Mouse (Mus musculus): ENCODE data around the gene Eaf1.

Gene Eaf1

GRCm38 (mm10) chr14:31494349-31494974 is at the start of gene Eaf1:
TSS of gene Eaf1 (plus strand) at chr14:31494399.
- TF ChIP-seq GATA4 (IDR thresholded peaks at IDR 0.05; ENCODE audit: insufficient replicate concordance, low read length) = no peak

- TF ChIP-seq GATA4 (IDR thresholded peaks at IDR 0.05; ENCODE audit: insufficient replicate concordance, low read length) = no peak
Measured at GRCm38 (mm10) chr14:31448994-31449393, 45.2 kb upstream of the Eaf1 start.

DNA sequence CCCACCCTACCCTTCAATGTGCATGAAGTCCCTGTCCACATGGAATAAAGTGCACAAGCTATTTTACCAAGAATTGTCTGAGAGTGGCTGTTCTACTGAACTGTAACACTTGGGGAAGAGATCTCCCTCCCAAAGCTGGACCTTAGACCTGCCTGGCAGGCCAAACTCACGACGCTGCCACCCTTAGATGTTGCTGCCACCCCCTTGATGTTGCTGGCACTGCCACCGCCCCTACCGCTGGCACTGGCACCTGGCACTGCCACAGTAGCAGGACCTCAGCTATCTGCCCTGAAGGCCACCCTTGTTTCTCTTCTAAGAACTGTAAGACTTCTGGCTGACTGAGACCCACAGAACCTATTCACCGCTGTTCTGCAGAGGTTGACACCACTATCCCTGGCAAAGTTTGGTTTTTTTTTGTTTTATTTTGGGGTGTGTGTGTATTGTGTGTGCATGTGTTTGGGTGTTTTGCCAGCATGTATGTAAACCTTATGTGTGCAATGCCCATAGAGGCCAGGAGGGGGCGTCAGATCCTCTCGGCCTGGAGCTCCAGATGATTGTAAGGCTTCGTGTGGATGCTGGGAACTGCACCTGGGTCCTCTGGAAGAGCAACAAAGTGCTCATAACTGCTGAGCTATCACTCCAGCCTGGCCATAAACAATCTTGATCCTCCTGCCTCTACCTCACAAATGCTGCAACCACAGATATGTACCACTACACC is 39.2 kb upstream of the Eaf1 start:
- no peak for TF ChIP-seq GATA4 (IDR thresholded peaks at IDR 0.05; ENCODE audit: insufficient replicate concordance, low read length)

DNA sequence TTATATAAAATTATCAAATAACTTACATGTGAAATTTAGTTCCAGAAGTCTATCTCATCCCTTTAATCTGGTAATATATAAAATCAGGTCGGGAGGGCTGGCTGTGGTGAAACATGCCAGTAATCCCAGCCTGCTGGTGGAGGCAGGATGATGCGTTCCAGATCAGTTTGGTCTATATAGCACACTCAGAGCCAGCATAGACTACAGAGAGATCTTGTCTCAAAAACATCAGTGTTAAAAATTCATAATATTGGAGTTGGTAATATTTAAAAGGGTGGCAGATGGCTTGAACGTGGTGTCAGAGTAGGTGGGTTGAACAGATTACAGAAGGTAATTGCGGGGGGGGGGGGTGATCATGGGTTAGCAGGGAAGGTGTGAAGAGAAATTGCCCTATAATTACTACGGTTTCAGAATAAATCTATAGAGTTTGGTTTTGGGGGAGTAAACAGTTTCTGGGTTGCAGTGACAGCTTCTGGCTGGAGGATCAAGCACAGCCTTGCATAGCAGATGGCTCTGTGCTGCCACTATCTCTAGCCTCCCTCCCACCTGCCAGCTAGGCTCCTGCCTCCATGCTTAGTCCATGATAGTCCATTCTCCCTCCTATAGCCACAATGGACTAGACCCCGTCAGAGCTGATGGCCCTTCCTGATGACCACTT is 38.0 kb upstream of the Eaf1 start:
- TF ChIP-seq GATA4 (IDR thresholded peaks at IDR 0.05; ENCODE audit: insufficient replicate concordance, low read length) = no peak

- TF ChIP-seq GATA4 (IDR thresholded peaks at IDR 0.05; ENCODE audit: insufficient replicate concordance, low read length) = no peak
Measured at GRCm38 (mm10) chr14:31458006-31458405, 36.2 kb upstream of the Eaf1 start.

DNA sequence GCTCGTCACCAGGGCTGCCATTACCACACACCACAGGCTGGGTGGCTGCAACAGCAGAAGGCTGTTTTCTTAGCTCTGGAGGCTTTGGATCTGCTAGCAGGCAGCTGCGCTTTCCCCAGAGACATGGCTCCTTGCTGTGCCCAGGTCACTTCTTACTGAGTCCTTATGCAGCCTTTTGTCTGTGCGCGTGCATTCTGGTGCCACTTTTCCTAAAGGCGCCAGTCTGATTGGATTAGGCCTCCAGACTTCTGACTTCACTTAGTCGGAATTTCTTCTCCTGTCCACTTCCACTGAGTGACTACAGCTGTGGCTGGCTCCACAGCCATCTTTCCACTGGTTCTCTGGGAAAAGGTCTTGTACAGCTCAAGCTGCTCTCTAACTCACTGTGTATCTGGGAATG is 31.3 kb upstream of the Eaf1 start:
- TF ChIP-seq GATA4 (IDR thresholded peaks at IDR 0.05; ENCODE audit: insufficient replicate concordance, low read length) = no peak

- no peak for TF ChIP-seq GATA4 (IDR thresholded peaks at IDR 0.05; ENCODE audit: insufficient replicate concordance, low read length)
Measured at GRCm38 (mm10) chr14:31464176-31464575, 30.0 kb upstream of the Eaf1 start.

- no peak for TF ChIP-seq GATA4 (IDR thresholded peaks at IDR 0.05; ENCODE audit: insufficient replicate concordance, low read length)
Measured at GRCm38 (mm10) chr14:31469711-31470110, 24.5 kb upstream of the Eaf1 start.

DNA sequence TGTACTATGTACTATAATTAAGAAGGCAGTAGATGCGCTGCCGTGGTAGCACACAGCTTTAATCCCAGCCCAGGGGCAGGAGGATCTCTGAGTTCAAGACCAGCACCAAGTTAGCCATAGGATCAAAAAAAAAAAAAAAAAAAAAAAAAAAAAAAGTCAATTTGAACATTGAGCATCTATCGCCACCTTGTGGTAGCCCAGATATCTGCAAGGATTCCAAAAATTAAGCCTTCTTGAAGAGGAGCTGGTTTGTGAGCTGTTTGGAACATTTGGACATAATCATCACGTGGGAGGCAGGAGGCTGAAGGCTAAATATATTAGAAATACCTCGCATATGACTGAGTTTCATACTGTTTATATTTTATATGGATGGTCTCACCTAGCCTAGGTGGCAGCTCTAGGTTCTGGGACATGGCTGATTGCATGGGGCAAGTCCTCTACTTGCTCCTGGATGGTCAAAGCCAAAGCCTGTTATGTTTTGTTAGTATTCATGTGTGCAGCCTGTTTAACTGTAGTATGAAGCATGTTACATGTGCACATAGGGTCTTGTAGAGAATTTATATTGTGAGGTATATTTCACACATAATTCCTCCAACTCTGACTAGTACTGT is 21.6 kb upstream of the Eaf1 start:
- TF ChIP-seq GATA4 (IDR thresholded peaks at IDR 0.05; ENCODE audit: insufficient replicate concordance, low read length) = no peak

GRCm38 (mm10) chr14:31473297-31473696 is 20.9 kb upstream of the Eaf1 start:
- TF ChIP-seq GATA4 (IDR thresholded peaks at IDR 0.05; ENCODE audit: insufficient replicate concordance, low read length) = no peak

DNA sequence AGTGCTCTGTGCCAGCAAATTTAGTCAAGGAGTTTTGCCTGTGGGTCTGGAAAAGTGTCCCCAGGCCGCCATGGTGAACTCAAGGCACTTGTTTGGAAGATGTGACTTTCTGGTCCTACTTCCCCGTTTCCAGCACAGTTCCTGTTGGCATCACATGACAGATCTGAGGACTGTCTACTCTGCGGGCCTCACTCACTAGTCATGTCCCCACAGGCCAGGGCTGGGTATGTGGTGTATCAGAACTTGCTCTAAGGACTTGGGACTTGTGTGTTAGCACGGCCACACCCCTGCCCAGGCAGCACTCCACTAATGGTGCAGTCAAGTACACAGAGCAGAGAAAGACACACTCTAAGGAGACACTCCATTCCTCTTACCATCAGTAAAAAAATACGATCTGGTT is 11.8 kb upstream of the Eaf1 start:
- no peak for TF ChIP-seq GATA4 (IDR thresholded peaks at IDR 0.05; ENCODE audit: insufficient replicate concordance, low read length)

- TF ChIP-seq GATA4 (IDR thresholded peaks at IDR 0.05; ENCODE audit: insufficient replicate concordance, low read length) = no peak
Measured at GRCm38 (mm10) chr14:31486465-31486864, 7.7 kb upstream of the Eaf1 start.

GRCm38 (mm10) chr14:31488055-31488454 is 6.1 kb upstream of the Eaf1 start:
- TF ChIP-seq GATA4 (IDR thresholded peaks at IDR 0.05; ENCODE audit: insufficient replicate concordance, low read length) = no peak

DNA sequence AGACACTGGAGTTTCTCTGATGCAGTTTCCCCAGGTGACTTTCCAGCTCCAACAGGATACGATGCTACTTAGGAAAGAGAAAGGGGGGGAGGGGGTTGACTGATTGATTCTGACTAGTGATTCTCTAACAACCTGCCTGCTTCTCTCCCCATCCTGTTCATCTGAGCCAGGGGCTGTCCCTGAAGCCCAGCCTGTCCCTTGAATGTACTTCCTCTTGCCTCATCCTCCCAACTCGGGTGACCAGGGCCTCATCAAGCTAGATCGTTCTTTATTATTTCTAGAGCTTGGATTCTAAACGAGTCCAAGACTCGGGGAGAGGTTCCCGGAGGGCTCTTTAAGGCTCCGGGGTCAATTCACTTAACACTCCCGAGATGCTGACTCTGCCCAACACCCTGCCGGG is 298 bp upstream of the Eaf1 start:
- TF ChIP-seq GATA4 (IDR thresholded peaks at IDR 0.05; ENCODE audit: insufficient replicate concordance, low read length) = no peak

- peak; percentile 57; the same call in 1 of the 2 replicates for TF ChIP-seq GATA4 (IDR thresholded peaks at IDR 0.05; ENCODE audit: insufficient replicate concordance, low read length)
Measured at GRCm38 (mm10) chr14:31494975-31495455, 816 bp downstream of the Eaf1 start, which contains the start of gene Mettl6. TSS of gene Mettl6 (minus strand) at chr14:31495040.

DNA sequence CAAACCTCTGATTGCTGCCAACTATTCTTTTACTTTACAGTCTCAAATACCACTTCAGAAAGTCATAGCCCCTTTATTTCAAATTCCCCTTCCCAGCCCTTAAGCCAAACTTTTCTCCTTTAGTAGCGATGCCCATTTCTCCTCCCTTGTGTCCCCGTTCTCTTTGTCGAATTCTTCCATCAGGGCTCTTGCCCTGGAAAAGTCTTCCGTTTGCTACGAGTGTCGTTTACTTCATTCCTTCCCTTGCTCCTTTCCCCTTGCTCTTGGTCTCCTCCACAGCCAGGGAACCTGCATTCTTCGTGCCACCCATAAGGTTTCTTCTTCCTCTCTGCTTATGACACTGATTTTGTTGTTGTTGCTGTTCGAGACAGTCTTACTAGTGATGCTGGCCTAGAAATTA is 1.3 kb downstream of the Eaf1 start:
- TF ChIP-seq GATA4 (IDR thresholded peaks at IDR 0.05; ENCODE audit: insufficient replicate concordance, low read length) = no peak
